Mouse (Mus musculus) frontal cortex, postnatal 36 days (tissue): ENCODE results near the gene Pdha2.

Source experiments
- DNase-seq, 2 experiments: peaks; one replicate each; pipeline ENCODE4 v3.0.0; 2022; ENCODE audit warnings: low spot score in 2 of 2

Pdha2 gene

GRCm38 (mm10) chr3:141212255-141212654 is at the start of gene Pdha2:
Gene Pdha2 (minus strand): TSS chr3:141212355.
- no peak for DNase-seq

- no peak for DNase-seq
Observed at GRCm38 (mm10) chr3:141260518-141260917, 48.4 kb upstream of the Pdha2 start.

- peak; percentile 27 to 79 for DNase-seq
Observed at GRCm38 (mm10) chr3:141251440-141251839, 39.3 kb upstream of the Pdha2 start.

GRCm38 (mm10) chr3:141244725-141245298 is 32.7 kb upstream of the Pdha2 start:
- DNase-seq = no peak

GRCm38 (mm10) chr3:141238071-141238470 is 25.9 kb upstream of the Pdha2 start:
- DNase-seq = no peak

- DNase-seq = no peak
Observed at GRCm38 (mm10) chr3:141229148-141229547, 17.0 kb upstream of the Pdha2 start.

GRCm38 (mm10) chr3:141222339-141222738 is 10.2 kb upstream of the Pdha2 start:
- no peak for DNase-seq

- no peak for DNase-seq
Observed at GRCm38 (mm10) chr3:141218561-141218960, 6.4 kb upstream of the Pdha2 start.

GRCm38 (mm10) chr3:141216999-141217398 is 4.8 kb upstream of the Pdha2 start:
- DNase-seq = no peak

GRCm38 (mm10) chr3:141216237-141216636 is 4.1 kb upstream of the Pdha2 start:
- DNase-seq = no peak

- DNase-seq = peak in 1 of 2 experiments; percentile 15
Observed at GRCm38 (mm10) chr3:141214789-141215188, 2.6 kb upstream of the Pdha2 start.

GRCm38 (mm10) chr3:141214197-141214596 is 2.0 kb upstream of the Pdha2 start:
- no peak for DNase-seq

GRCm38 (mm10) chr3:141211644-141212043 is 511 bp downstream of the Pdha2 start:
- no peak for DNase-seq

GRCm38 (mm10) chr3:141201766-141202165 is 10.4 kb downstream of the Pdha2 start:
- no peak for DNase-seq

GRCm38 (mm10) chr3:141197308-141197861 is 14.8 kb downstream of the Pdha2 start:
- no peak for DNase-seq

GRCm38 (mm10) chr3:141191653-141192052 is 20.5 kb downstream of the Pdha2 start:
- DNase-seq = no peak

- DNase-seq = no peak
Observed at GRCm38 (mm10) chr3:141190429-141190828, 21.7 kb downstream of the Pdha2 start.

- no peak for DNase-seq
Observed at GRCm38 (mm10) chr3:141160986-141161385, 51.2 kb downstream of the Pdha2 start.
